Mouse (Mus musculus) induced T-regulatory cell, adult 2 months (primary cell): ENCODE measurements around the gene Bend6.
"Not testable (repeated sequence)": the region's sequence is repeated elsewhere in the genome, so short reads cannot be mapped to it uniquely, and the experiment has no call there.

ENCODE experiments used
- DNase-seq: peaks from one replicate; pipeline ENCODE4 v3.0.0-alpha.2; 2012; ENCODE audit warnings: low read depth

The Bend6 gene

GRCm38 (mm10) chr1:33906927-33907326 lies 689 bp downstream of the Bend6 start:
- no peak for DNase-seq

- DNase-seq: no peak
Measured at GRCm38 (mm10) chr1:33906216-33906615, 1.4 kb downstream of the Bend6 start.

- no peak for DNase-seq
Measured at GRCm38 (mm10) chr1:33903587-33903986, 4.0 kb downstream of the Bend6 start.

DNA sequence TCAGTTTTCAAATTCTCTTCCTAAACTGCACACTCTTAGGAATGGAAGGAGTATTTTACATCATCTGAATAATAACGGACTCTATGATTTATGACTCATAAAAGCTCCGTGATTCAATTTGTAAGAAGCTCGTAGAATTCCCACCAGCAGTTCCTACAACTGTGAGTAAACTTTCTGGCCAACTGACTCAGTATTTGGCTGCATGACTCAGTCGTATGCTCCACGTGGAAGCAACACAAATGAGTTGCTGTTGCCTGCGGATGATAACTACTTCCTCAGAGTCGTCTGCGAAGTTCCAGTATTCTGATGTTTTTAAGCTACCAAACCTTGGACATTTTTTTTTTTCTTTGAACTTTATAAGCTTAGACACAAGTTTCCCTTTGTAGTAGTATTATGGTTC lies 7.4 kb downstream of the Bend6 start:
- no peak for DNase-seq

GRCm38 (mm10) chr1:33898373-33898772 lies 9.2 kb downstream of the Bend6 start:
- no peak for DNase-seq

DNA sequence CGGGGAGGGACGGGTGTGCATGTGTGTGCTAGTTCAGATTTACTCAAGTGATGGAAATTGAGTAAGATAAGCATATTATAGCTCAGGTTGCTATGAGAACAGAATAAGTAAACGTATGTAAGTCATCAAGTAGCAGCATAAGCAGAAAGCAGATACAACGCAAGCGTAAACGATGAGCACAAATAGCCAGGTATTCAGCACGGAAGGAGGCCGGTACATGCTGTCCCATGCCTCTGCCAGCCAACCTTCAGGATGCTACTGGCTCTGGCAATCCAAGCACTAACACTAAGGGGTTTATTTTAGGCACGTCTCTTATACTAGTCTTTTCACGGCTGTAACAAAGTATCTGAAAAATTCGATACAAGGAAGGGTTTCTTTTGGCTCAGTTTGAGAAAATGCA lies 10.2 kb downstream of the Bend6 start:
- no peak for DNase-seq

DNA sequence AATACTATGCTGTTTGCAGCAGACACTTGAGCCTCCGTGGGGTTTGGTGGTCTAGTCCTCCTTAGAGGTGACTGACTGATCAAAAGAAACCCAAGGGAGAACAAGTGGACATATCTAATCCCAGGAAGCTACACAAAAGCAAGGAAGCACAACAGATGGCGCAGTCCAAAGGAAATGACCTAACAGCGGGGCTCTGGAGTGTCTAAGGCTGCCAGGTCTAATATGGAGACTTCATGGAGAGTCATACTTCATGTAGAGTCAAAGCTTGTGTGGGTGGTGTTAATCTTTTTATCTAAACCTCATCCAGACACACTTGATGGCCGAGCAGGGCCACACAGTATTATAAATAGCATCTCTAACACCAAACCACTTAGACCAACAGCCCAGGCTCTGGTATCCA lies 10.9 kb downstream of the Bend6 start:
- no peak for DNase-seq

DNA sequence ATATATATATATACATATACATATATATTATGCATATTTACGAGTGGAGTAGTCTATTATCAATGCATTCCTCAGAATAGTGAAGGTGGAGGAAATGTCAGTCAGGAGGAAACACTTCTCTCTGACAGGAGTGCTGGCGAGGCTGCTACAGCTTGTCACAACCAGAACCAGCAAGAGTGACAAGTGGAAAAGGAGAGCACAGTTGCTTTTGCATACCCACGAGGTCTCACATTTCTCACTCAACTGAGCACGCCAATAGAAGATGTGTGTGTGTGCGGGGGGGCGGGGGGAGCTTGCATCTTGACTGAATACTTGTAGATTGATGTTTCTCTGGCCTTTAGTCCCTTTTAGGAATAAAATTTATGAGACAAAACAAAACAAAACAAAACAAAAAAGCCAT lies 11.5 kb downstream of the Bend6 start:
- DNase-seq: no peak

DNA sequence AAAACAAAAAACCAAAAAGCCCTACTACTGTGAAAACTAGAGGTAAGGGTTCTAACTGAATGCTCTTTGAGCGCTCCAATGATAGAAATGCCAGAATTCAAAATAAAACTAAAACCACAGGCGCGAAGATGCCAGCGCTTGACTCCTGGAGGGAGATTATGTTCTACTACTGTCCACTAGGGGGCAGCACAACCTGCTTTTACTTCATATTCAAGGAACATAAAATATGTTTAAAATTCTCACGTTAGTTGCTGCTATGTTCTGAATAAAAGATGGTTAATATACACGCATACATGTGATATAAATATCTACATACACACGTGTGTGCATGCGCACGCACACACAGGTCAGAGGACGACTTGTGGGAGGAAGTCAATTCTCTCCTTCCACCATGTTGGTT lies 14.8 kb downstream of the Bend6 start:
- peak; percentile 75 for DNase-seq

DNA sequence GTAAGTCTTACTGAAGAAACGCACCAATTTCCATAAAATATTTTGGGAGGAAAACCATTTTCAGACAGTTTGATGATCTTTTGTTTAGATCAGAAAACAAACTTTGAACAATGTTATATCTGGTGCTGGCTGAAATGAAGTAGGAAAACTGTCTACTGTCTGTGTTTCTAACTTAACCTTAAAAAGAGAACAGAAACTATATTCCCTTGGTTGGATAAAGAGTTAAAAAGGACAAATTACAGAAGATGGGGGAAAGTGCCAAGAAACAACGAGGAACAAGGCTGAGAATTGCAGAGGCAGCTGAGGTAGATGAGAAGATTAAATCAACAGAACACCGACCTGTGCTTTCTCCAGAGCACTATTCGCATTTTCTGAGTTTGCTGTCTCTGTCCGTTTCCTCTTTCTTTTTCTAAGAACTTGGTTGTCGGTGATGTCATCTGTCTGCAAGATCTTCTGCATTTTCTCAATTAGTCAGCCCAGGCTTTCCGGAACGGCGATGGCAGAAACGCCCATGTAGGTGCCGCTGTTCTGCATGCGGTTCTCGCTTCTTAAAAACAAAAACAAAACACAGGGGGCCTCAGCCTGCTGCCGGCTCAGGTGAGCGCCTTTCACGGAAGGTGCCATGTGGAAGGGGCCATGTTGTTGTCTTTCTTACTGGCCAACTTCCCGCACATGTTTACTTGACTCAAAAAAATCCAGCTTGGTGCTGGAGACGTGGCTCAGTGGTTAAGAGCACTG lies 24.3 kb downstream of the Bend6 start:
- DNase-seq: peak; percentile 89

DNA sequence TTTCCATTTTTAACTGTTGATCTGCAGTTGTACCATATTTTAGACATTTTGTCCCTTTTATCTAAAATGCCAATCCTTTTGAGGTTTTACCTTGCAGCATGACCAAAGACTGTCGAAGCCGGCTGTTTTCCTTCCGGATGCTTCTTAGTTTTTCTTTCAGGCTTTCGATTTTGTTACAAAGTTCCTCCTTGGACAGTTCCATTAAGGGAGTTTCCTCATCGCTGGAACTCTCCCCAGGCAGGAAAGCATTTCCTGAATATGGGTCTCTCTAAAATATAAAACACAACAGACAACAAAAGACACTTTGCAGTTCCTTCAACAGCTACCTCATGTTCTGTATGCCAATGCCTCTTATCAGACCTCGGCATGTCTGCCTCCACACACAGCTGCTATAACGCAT lies 29.4 kb downstream of the Bend6 start:
- DNase-seq: no peak

- no peak for DNase-seq
Measured at GRCm38 (mm10) chr1:33876416-33876815, 31.2 kb downstream of the Bend6 start.

- peak; percentile 70 for DNase-seq
Measured at GRCm38 (mm10) chr1:33875691-33876090, 31.9 kb downstream of the Bend6 start.

GRCm38 (mm10) chr1:33873561-33873960 lies 34.1 kb downstream of the Bend6 start:
- DNase-seq: no peak

DNA sequence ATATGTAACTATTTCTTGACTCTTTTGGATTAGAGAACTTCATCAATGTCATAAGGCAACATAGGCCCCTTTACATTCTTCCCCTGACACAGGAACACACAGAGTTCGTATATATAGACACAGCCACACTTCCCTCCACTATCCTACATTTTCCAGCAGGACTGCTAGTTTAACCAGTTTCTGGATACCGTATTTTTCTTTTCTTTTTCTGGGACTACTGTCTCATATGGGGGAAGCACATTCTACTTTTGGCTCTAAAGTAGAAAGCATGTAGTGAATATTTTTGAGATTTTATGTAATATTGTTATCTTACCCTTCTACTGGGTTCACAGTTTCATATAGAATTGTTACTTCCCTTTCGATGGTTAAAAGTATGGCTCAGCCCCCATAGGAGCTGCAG lies 38.2 kb downstream of the Bend6 start:
- DNase-seq: no peak

DNA sequence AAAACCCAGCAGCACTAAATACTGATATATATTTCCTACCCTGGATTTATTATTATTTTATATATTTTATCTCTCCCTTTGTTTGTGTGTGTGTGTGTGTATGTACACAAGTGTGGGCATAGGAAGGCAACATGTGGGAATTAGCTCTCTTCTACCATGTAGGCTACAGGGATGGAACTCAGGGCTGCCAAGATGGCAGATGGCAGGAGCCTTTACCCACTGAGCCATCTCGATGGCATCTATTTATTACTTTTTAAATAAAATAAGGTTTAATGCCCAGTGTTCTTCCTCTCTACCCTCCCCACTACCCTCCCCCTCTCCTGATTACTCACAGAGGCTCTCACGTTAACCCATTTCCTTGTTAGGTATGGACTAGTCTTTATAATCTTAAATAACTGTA lies 38.6 kb downstream of the Bend6 start:
- no peak for DNase-seq

- peak; percentile 18 for DNase-seq
Measured at GRCm38 (mm10) chr1:33846807-33847206, 60.8 kb downstream of the Bend6 start.

DNA sequence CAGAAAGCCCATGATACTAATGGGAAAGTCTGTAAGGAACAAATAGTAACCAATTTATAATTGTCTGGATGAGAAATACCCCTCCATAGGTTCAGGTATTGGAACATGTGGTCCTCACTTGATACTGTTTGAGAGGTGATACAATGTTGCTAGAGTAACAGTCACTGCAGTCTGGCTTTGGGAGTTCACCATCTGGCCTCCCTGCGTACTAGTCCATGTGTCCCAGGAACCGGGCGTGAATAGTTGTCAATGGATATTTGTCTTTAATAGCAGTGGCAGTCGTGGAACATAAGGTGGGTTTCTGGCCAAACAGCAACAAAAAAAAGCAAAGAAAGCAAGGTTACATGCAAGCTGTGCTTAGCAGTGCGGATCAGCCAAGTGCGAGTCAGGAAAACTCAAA lies 63.8 kb downstream of the Bend6 start:
- no peak for DNase-seq

- not testable (repeated sequence) for DNase-seq
Measured at GRCm38 (mm10) chr1:33838952-33839351, 68.7 kb downstream of the Bend6 start.

DNA sequence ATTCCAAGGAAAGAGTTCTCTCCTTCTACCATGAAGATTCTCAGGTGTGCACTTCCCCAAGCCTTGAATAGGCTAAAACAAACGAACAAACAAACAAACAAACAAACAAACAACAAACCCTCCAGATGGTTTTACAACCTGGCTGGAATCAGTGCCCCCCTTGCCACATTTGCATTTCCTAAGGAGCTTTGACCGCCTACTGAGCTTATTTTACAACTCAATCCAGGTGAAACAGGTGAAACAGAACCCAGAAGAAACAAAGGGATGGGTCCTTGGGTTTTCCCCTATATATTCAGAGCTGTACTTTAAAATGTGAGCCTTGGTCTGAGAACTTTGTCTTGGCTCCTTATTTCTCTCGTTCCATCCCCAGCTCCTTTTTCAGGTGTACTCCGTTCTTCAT lies 77.0 kb downstream of the Bend6 start:
- DNase-seq: no peak

GRCm38 (mm10) chr1:33817931-33818330 lies 89.7 kb downstream of the Bend6 start:
- DNase-seq: no peak

DNA sequence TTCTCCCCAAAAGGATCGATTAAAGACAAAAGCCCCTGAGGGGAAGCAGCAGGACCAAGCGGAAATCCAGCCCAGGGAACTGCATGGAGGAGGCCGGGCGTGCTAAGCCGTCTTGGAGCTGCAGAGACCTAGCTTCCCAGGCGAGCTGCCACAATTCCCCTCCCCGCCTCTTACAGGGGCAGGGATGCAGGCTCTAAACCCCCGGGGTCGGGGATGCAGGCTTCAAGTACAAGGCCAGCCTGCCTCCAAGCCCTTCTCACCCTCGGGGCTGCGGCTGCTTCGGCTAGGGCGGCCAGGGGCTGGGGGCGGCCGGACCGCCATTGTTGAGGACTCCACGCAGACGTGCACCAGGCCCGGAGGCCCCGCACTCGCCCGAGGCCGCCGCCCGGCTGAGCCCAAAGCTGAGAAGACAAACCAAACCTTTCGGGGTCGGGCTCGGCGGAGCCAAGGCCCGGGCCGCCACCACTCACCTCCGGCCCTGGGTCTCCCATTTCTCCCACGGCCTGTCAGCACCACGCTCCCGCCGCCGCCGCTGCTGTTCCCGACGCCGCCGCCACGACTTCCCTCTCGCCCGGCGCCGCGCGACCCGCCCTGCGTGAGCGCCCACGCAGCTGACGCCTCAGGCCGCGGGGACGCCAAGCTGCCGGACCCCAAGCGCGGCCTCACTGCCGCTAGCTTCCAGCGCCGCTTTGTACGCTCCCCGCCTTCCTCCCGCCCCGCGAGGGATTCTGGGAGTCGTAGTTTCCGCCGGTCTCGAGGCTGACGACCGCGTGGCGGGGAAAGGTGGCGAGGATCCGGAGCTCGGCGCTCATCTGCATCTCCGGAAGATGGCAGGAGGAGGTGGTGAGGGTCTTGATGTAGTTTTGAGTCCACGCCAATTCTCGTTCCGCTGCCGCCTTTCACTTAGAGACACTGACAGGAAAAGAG lies 93.5 kb downstream of the Bend6 start, which contains the start of gene Zfp451:
Gene Zfp451 (minus strand): TSS at position 728 of the 927 bp plus-strand sequence.
- DNase-seq: peak; percentile 91

GRCm38 (mm10) chr1:33813495-33813867 lies 94.1 kb downstream of the Bend6 start:
- peak; percentile 52 for DNase-seq
